Mouse (Mus musculus): ENCODE data around the gene Zfpl1.
"Not testable (repeated sequence)": the region's sequence is repeated elsewhere in the genome, so short reads cannot be mapped to it uniquely, and the experiment has no call there.

The Zfpl1 gene

DNA sequence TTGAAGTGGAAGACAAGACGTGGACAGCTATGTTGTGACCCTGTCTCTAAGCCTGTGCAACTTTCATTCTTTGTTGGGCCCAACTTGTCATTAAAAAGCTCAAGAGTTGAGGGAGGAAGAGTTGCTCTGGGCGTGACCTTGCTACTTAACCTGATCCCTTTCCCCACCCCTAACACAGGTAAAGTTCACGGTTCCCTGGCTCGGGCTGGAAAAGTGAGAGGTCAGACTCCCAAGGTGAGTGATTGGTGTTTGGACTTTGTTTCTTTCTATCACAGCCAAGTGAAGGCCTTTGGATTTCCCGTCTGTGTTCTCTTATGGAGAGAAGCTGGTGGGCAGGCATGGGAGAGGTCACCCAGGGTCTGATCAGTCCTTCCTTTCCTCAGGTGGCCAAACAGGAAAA, 25.8 kb downstream of the Zfpl1 start:
- DNase-seq (ENCODE audit: low read depth in 1 of 2, low spot score in 2 of 2): no peak

DNA sequence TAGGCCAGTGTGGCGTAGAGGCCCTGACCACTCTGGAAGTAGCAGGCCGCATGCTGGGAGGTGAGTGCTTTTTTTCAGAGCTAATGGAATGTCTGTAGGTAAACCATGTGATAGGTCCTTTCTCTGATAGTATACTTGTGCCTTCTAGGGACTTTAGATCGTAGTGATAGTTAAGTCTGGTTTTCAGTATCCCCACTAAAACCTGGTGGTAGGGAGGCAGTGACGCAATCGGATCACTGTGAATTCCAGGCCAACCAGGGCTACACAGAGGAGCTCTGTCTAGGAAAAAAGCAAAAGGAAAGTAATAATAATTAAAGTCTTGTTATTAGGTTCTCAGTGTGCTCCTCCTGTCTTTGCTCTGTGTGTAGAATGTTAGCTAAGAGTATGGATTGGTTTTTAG, 26.2 kb downstream of the Zfpl1 start:
- no peak for DNase-seq (ENCODE audit: low read depth in 1 of 2, low spot score in 2 of 2)

DNA sequence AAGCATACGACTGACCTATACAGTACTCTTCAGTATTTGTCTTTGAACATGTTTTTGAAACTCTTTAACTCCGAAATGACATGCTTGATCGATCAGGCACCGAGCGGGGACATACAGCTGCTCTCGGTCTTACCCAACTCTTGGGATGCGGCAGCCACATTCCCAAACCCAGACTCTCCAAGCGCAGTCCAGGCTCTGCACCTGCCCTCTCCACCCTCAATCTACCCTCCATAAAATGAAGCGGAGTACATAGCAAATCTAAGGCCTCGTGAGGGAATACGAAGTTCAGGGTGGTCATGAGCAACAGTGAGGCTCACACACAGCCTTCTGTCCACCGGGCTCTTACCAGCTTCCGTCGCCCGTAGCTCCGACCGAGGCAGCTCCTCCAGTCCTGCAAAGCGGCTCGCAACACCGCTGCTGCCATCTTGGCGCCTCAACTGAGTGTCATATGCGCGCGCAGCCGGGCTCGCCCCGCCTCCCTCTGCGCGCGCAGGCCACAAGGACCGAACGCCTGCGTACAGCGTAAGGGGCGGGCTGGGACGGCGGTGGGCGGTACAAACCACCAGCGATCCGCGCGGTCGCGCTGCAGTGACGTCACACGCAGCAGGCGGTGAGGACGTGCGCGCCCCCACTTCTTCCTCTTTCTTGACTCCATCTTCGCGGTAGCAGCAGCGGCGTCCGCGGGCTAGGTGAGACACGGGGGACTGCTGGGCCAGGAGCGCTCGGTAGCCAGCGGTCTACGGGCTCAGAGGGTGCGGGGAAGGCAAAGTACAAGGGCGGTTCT, 27.3 kb downstream of the Zfpl1 start, which contains the start of the genes Mrpl49 and Fau:
Gene Mrpl49 (minus strand): TSS at position 473 of the 784 bp plus-strand sequence.
Gene Fau (plus strand): TSS at position 532 of the 784 bp plus-strand sequence.
- DNase-seq (ENCODE audit: low read depth in 1 of 2, low spot score in 2 of 2): peak; percentile 95 to 98

DNA sequence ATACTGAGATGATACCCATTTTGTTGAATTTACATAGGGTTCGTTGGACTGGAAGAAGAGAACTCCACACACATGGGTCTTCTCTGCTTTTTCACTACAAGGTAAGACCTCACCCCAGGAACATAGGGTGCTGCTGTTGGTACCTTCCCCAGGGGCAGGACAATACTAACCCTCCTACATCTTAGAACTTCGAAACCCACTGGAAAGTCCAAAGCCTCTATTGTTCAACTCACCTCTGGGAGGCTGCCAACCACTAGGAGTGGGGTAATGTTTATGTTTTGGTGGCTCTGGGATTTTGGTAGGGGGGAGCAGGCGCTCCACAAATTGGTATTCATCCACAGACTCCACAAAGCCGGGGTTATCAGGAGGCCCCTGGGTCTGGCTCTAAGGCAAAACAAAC, 28.1 kb downstream of the Zfpl1 start:
- no peak for DNase-seq (ENCODE audit: low read depth in 1 of 2, low spot score in 2 of 2)

DNA sequence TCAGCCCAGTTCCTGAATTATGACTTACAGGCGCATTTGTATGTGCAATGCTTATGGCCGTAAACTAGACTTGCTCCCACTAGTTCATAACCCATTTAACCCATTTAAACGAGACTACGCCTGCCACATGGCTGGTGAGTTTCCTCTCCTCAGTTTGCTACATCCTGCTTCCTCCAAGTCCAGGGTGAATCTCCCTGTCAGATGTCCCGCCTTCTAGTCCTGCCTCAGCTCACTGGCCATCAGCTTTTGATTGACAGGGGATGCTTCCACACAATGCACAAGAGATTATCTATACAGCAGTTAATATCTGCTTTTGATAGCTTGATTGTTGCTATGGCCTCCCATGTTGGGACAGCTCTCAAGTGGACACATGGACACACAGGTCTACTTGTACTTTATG, 30.5 kb downstream of the Zfpl1 start:
- no peak for DNase-seq (ENCODE audit: low read depth in 1 of 2, low spot score in 2 of 2)

DNA sequence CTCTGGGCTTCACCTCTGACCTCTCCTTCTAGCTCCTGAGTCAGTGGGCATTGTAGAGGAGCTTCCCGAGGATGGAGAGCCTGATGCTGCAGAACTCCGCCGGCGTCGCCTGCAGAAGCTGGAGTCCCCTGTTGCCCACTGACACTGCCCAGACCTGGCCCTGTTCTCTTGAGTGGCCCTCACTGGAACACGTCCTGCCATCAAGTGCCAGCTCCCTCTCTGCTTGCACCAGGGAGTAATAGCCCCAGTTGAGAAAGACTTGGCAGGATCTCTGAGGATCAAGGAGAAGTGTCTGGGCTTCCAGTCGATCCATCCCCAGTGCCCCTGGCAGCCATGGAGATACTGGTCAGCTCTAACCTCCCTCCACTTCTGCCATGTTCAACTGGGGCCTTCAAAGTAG, 32.2 kb downstream of the Zfpl1 start:
- DNase-seq (ENCODE audit: low read depth in 1 of 2, low spot score in 2 of 2): no peak

DNA sequence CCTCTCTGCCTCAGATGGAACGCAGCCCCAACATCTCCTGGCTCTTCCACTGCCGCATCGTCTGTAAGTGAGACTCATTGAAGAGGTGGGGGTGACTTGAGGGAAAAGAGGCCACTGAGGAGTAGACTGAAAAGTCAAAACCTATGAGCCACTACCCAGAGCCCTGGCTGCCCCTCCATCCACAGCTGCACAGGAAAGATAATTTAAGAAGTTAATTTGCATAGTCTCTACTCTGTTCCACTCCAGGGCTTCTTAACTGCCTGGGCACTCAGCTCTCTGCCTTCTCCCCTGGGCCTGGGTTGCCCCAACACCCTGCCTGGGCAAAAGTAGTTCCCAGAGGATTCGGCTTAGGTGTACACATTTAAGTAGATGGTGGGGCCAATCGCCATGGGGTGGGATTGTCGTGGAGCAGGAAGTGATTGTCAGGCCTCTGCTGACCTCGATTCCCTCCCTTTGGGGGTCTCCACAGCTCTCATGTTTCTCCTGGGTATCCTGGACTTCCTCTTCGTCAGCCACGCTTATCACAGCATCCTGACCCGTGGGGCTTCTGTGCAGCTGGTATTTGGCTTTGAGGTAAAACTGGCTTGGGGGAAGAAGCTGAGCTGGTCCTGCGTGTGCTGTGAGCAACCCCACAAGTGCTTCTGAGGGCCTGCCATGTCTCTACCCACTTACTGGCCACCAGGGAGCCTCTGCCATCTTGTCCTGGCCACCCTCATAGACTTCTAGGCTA, 35.9 kb downstream of the Zfpl1 start:
- no peak for DNase-seq (ENCODE audit: low read depth in 1 of 2, low spot score in 2 of 2)

DNA sequence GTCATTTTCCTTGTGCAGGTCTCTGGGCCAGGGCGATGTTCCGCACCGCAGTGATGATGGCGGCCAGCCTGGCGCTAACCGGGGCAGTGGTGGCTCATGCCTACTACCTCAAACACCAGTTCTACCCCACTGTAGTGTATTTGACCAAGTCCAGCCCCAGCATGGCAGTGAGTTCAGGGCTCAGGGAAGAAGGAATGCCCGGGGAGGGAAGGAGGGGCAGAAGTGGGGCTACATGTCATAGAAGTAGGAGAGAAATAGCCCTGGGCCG, 36.9 kb downstream of the Zfpl1 start:
- DNase-seq (ENCODE audit: low read depth in 1 of 2, low spot score in 2 of 2): no peak

DNA sequence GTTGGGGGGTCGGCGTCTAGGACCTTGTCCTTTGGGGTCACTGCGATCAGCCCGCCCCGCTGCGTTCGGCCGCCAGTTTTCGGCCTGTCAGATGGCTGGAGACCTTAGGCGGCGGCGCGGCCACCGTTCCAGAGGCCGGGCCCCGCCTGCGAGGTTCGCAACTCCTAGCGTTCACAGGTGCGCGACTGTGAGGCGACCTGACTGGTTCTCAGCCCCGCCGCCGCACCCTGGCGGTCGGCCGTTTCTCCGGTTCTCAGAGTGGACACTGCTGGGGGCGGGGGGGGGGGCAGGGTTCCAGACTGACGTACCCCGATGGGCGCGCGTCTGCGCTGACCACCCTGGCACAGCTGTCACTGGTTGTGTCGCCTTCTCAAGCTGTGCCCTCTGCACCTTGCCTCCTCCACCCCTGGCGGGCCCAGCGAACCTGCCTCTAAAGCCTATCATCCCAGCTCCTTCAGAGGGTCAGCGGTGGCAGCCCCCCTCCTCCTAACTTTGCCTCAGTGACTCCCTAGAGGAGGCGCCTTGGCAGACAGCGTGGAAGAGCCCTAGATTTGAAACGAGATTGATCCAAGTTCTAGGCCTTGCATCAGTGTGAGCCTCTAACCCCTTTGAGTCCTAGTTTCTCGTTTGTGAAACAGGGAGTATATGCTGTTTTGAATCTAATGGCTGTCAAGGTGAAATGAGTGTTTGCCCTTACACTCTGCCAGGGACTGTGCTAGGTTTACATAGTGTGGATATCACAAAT, 37.4 kb downstream of the Zfpl1 start:
- no peak for DNase-seq (ENCODE audit: low read depth in 1 of 2, low spot score in 2 of 2)

DNA sequence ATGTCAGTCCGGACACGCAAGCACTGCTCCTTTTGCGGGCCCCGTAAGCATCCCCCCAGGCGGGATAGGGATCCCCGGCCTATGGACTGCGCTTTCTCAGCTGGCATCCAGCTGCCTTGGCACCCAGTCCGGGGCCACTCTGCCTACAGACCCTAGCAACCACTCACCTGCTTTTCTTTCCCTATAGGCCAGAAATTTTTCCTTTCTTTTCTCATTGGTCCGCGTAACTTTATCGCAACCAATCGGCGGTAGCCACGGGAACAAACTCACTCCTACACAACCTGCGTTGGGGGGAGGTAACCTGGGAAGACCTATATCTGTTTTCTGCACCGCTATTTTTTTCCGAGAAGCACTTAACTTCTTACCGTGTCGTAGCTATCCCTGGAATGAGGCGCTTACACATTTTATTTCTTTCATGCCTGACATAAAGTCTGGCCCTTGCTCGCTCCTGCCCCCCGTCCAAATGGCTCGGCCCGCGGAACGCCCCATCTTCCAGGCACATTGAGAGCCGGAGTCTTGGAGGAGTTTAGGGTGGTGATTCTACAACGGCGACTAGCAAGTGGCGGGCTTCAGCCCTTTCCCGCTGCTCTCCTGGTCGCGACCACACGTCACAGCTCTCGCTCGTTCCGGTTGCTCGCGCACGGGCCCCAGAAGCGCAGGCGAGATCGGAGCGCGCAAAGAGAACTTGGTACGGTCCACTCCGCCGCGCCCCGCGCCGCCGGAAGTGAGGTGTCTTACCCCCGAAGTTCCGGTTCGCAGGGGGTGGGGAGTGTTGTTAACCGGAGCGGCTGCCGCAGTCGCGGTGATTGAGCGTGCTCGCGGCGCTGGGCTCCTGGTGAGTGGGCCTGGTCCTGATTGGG, 38.2 kb downstream of the Zfpl1 start, which contains the start of gene Syvn1:
Gene Syvn1 (plus strand): TSS at position 283 of the 860 bp plus-strand sequence.
- DNase-seq (ENCODE audit: low read depth in 1 of 2, low spot score in 2 of 2): peak; percentile 69 to 85

DNA sequence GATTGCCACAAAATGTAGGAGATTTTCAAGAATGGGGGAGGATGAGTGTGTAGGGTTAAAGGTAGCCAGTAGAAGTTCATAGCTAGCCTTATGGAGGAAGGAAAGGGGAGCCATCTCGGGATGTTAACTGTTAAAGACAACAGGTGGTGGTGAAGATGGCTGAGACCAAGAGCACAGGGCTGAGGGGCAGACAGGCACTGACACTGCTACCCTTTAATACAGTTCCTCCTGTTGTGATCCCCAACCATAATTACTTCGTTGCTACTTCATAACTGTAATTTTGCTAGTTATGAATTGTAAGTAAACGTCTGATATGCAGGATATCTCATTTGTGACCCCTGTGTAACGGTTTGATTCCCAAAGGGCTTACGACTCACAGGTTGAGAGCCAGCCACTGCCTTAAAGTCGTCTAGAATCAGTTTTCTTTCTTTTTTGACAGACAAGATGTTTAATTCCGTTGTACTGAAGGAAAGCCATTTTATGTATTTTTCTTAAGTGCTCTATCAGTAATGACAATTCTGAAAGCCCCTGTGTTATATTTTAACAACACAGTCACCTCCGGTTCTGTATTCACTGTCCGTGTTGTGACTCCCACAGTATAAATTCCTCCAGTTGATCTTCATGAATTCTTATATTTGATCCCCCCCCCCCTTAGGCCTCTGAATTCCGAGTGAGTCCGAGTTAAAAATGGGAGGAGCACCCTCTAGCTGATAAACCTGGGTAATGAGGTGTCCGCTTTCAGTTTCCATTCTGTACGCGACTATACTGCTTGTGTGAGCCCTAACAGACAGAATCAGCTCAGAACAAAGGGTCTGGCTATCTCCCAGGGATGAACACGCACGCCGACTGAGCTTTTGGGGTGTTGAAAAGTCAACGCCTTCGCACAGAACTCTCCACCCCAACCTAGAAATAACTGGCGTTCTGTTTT, 39.1 kb downstream of the Zfpl1 start:
- no peak for DNase-seq (ENCODE audit: low read depth in 1 of 2, low spot score in 2 of 2)

DNA sequence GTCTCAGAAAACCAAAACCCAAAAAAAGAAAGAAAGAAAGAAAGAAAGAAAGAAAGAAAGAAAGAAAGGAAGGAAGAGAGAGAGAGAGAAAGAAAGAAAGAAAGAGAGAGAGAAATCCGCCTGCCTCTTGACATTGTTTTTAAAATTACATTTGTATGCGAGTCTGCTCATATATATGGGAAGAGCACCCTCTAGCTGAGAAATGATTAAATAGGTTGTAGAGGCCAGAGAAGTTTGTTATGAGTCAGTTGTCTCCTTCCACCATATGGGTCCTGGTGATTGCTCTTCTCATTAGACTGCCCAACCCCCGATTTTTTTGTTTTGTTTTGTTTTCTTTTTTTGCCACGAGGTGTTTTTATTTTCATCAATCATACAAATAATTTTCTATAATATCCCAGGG, 40.7 kb downstream of the Zfpl1 start:
- not testable (repeated sequence) for DNase-seq (ENCODE audit: low read depth in 1 of 2, low spot score in 2 of 2)

DNA sequence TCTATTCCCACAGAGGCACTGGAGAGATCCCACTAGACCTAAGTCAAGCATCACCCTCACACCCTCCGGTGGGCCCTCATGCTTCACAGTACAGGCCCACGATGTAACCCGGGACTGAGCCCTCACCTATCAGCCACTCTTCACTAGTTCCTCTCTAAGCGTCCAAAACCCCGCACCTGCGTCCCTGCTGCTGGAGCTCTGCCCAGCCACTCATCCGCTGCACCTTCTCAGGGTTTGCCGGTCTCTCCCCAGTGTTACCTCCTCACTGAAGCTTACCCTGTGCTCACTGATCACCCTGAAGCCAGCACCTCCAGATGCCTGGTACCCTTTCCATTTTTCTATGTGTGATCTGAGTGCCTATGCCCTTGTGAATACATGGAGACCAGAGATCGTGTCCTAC, 42.5 kb downstream of the Zfpl1 start:
- no peak for DNase-seq (ENCODE audit: low read depth in 1 of 2, low spot score in 2 of 2)

DNA sequence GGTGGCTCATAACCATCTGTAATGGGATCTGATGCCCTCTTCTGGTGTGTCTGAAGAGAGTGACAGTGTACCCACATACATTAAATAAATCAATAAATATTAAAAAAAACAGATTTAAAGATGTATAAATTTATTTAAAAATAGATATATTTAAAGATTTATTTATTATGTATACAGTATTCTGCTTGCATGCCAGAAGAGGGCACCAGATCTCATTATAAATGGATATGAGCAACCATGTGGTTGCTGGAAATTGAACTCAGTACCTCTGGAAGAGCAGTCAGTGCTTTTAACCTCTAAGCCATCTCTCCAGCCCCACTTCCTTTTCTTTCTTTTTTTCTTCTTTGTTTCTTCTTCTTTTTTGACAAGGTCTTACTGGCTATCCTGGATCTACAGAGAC, 44.8 kb downstream of the Zfpl1 start:
- no peak for DNase-seq (ENCODE audit: low read depth in 1 of 2, low spot score in 2 of 2)

DNA sequence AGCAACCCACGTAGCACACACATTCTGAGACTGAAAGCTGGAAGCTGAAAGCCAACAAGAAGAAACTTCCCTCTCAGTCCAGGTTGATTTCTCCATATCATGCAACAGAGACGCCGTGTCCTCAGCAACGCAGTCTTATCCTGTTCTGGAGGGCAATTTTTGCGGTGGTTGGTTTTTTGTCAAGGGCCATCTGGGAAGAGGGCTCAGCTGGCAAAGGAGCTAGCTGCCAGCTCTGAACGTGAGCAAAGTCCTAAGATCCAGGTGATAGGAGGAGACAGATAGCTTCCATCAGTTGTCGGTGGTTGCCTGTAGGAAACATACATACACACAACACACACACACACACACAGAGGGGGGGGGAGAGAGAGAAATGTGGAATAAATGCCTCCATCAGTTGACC, 46.4 kb downstream of the Zfpl1 start:
- no peak for DNase-seq (ENCODE audit: low read depth in 1 of 2, low spot score in 2 of 2)

DNA sequence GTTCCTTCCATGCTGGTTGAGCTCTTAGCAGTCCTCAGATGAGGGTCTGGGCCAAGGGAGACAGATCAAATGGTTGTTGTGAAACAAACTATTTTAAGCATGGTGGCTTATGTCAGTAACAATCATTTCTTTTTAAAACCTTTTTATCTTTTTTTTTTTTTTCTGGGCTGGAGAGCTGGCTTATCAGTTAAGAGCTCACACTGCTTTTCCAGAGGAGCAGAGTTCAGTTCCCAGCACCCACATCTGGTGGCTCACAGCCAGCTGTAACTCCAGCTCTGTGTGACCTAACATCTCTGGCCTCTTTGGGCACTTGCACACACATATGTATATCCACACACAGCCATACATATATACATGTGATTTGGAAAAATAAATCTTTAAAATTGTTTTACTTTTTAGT, 47.1 kb downstream of the Zfpl1 start:
- DNase-seq (ENCODE audit: low read depth in 1 of 2, low spot score in 2 of 2): no peak

DNA sequence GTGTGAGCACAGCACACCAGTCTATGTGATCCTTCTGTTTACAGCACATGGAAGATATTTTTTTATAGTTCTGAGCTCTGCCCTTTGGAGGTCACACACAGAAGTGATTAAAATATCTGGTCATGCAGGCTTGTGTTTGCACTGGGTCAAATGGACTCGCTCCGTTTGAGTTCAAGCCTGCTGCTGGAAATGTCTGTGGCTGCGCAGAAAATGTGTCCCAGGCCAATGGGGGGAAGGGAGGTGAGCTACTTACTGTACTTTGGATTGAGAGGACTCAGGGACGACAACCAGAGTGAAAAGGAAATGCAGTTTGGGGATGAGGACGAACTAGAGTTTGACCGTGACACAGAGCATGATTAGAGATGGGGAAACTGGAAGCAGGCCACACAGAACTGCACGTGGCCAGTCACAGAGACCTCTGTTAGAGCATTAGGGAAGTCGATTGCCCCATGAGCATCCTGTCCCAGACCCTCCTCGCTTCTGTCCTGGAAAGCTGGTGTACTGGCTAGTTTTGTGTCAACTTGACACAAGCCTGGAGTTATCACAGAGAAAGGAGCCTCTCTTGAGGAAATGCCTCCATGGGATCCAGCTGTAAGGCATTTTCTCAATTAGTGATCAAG, 48.7 kb downstream of the Zfpl1 start:
- DNase-seq (ENCODE audit: low read depth in 1 of 2, low spot score in 2 of 2): no peak
